Mouse (Mus musculus) lung, adult 2 months (tissue): ENCODE measurements around the gene Sarm1.

Experiments
- CTCF ChIP-seq: fragments of 200-500 bp; IDR thresholded peaks from 2 replicates; pipeline ENCODE4 v1.5.1; 2011; ENCODE audit warnings: mild to moderate bottlenecking, low read length, control low read depth; ENCODE audit not compliant: insufficient read depth
- POLR2A ChIP-seq: fragments of 200-500 bp; IDR thresholded peaks from 2 replicates; pipeline ENCODE4 v1.6.1; 2011; ENCODE audit warnings: low read depth, mild to moderate bottlenecking, control low read depth, low read length, borderline replicate concordance; ENCODE audit errors: extremely low read depth

DNA sequence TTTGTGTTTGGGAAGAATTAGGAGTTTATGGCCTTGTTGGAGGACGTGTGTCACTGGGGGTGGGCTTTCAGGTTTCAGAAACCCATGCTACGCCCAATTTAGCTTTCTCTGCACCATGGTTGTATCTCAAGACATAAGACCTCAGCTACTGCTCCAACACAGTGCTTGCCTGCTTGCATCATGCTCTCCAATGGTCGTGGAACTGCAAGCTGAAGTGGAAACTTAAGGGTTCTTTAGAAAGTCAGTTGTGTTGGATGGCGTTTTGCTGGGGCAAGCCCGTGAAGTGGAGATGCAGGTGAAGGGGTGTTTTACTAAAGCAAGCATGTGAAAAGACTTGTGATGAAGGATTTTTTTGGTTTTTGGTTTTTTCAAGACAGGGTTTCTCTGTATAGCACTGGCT, 54.4 kb downstream of the Sarm1 start:
- TF ChIP-seq CTCF: no peak
- TF ChIP-seq POLR2A: no peak
